Mouse (Mus musculus) erythroblast, embryonic 14.5 days (primary cell): ENCODE measurements at regions not wholly inside any gene's neighbourhood (a gene's known extent, or its start where the extent isn't known, plus 50 kb on each side); places are given as distances from the start of the nearest gene placed in this dataset.

Source experiments
- GATA1 ChIP-seq: IDR thresholded peaks from 2 replicates; pipeline ENCODE4 v1.6.1; 2012; ENCODE audit warnings: low read length, inconsistent platforms, mixed read lengths
- TAL1 ChIP-seq: IDR thresholded peaks from 3 replicates; pipeline ENCODE4 v1.6.1; 2012; ENCODE audit warnings: low read length, inconsistent platforms, mixed read lengths

GRCm38 (mm10) chr4:125214306-125214705 lies 86.7 kb upstream of the Zc3h12a start:
- TF ChIP-seq GATA1 (no peak), TAL1 (no peak)
